Mouse (Mus musculus) MEL (cell line): ENCODE data around the gene Stat1. TPM values are rescaled to one million over a fixed set of nuclear protein-coding genes. Genes with fewer than 3 reads are reported as not detected.

Source experiments
- DNase-seq: peaks from one replicate; pipeline ENCODE4 v3.0.0; 2011; ENCODE audit warnings: low read depth, low spot score
- H3K27ac ChIP-seq: 2 replicates; pipeline ENCODE4 v1.5.1; 2012; ENCODE audit warnings: low read depth, mild to moderate bottlenecking, control low read depth, low read length, moderate library complexity; ENCODE audit not compliant: control insufficient read depth
- H3K27me3 ChIP-seq, 2 experiments: fragments of 150-350 bp in 1 of 2; sonication (generic) in 1 of 2; 2 replicates each; pipeline ENCODE4 v1.6.1; 2012; ENCODE audit warnings: low read length in 2 of 2, mild to moderate bottlenecking in 2 of 2, improper control_type of control experiment in 1 of 2, moderate library complexity in 1 of 2; ENCODE audit not compliant: insufficient read depth in 2 of 2, control insufficient read depth in 1 of 2
- H3K36me3 ChIP-seq, 2 experiments: 2 replicates each; pipeline ENCODE4 v1.6.1; 2012 to 2014; ENCODE audit warnings: low read length in 2 of 2, improper control_type of control experiment in 1 of 2, inconsistent platforms in 1 of 2, mild to moderate bottlenecking in 1 of 2; ENCODE audit not compliant: insufficient read depth in 2 of 2, control insufficient read depth in 1 of 2
- H3K4me1 ChIP-seq, 2 experiments: fragments of 150-350 bp in 1 of 2; sonication (generic) in 1 of 2; 2 replicates each; pipeline ENCODE4 v1.6.1; 2012; ENCODE audit warnings: low read length in 2 of 2, improper control_type of control experiment in 1 of 2, mild to moderate bottlenecking in 1 of 2; ENCODE audit not compliant: insufficient read depth in 2 of 2, control insufficient read depth in 1 of 2
- H3K4me3 ChIP-seq, 2 experiments: fragments of 150-350 bp in 1 of 2; sonication (generic) in 1 of 2; 2 replicates each; pipeline ENCODE4 v1.5.1; 2012; ENCODE audit warnings: low read depth in 2 of 2, low read length in 2 of 2, mild to moderate bottlenecking in 2 of 2, moderate library complexity in 2 of 2, control low read depth in 1 of 2, improper control_type of control experiment in 1 of 2; ENCODE audit not compliant: control insufficient read depth in 1 of 2, insufficient read depth in 1 of 2
- H3K79me2 ChIP-seq: 2 replicates; pipeline ENCODE4 v1.6.1; 2012; ENCODE audit warnings: mild to moderate bottlenecking, low read length, moderate library complexity; ENCODE audit not compliant: control insufficient read depth, poor library complexity, insufficient read depth
- H3K9ac ChIP-seq: 2 replicates; pipeline ENCODE4 v1.6.1; 2012; ENCODE audit warnings: low read depth, mild to moderate bottlenecking, control low read depth, low read length, moderate library complexity; ENCODE audit not compliant: control insufficient read depth, poor library complexity, severe bottlenecking
- H3K9me3 ChIP-seq: fragments of 150-350 bp; sonication (generic); replicated peaks from 2 replicates; pipeline ENCODE4 v1.6.1; 2012; ENCODE audit warnings: mild to moderate bottlenecking, low read length, improper control_type of control experiment, moderate library complexity; ENCODE audit not compliant: insufficient read depth
- BHLHE40 ChIP-seq: IDR thresholded peaks from 2 replicates; pipeline ENCODE4 v1.6.1; 2012; ENCODE audit warnings: low read depth, mild to moderate bottlenecking, inconsistent platforms, low read length, improper control_type of control experiment, borderline replicate concordance
- CHD1 ChIP-seq: IDR thresholded peaks from 2 replicates; pipeline ENCODE4 v1.6.1; 2012; ENCODE audit warnings: low read depth, mild to moderate bottlenecking, inconsistent platforms, low read length, improper control_type of control experiment
- CHD2 ChIP-seq: IDR thresholded peaks from 2 replicates; pipeline ENCODE4 v1.6.1; 2011; ENCODE audit warnings: low read length, improper control_type of control experiment
- E2F4 ChIP-seq: IDR thresholded peaks from 2 replicates; pipeline ENCODE4 v1.6.1; 2011; ENCODE audit warnings: low read depth, low read length, improper control_type of control experiment, borderline replicate concordance
- EP300 ChIP-seq, 2 experiments: IDR thresholded peaks; 2 replicates each; pipeline ENCODE4 v1.6.1; 2011; ENCODE audit warnings: improper control_type of control experiment in 2 of 2, low read length in 2 of 2, low read depth in 1 of 2, mild to moderate bottlenecking in 1 of 2
- ETS1 ChIP-seq: IDR thresholded peaks from 2 replicates; pipeline ENCODE4 v1.6.1; 2012; ENCODE audit warnings: low read depth, mild to moderate bottlenecking, inconsistent platforms, low read length, improper control_type of control experiment, moderate library complexity
- HCFC1 ChIP-seq: IDR thresholded peaks from 2 replicates; pipeline ENCODE4 v1.6.1; 2012; ENCODE audit warnings: low read depth, mild to moderate bottlenecking, inconsistent platforms, low read length, improper control_type of control experiment, moderate library complexity
- JUND ChIP-seq: IDR thresholded peaks from 2 replicates; pipeline ENCODE4 v1.6.1; 2011; ENCODE audit warnings: low read depth, mild to moderate bottlenecking, improper control_type of control experiment, low read length
- MAFK ChIP-seq: IDR thresholded peaks from 2 replicates; pipeline ENCODE4 v1.6.1; 2011; ENCODE audit warnings: low read depth, mild to moderate bottlenecking, low read length, improper control_type of control experiment, borderline replicate concordance
- MAX ChIP-seq: IDR thresholded peaks from 2 replicates; pipeline ENCODE4 v1.6.1; 2011; ENCODE audit warnings: low read length, improper control_type of control experiment
- MAZ ChIP-seq: IDR thresholded peaks from 2 replicates; pipeline ENCODE4 v1.6.1; 2012; ENCODE audit warnings: low read depth, mild to moderate bottlenecking, inconsistent platforms, low read length, improper control_type of control experiment
- MXI1 ChIP-seq: IDR thresholded peaks from 2 replicates; pipeline ENCODE4 v1.6.1; 2011; ENCODE audit warnings: mild to moderate bottlenecking, low read depth, low read length, improper control_type of control experiment
- MYB ChIP-seq: IDR thresholded peaks from 2 replicates; pipeline ENCODE4 v1.6.1; 2011; ENCODE audit warnings: mild to moderate bottlenecking, low read depth, low read length, improper control_type of control experiment
- MYC ChIP-seq: IDR thresholded peaks from 2 replicates; pipeline ENCODE4 v1.6.1; 2011; ENCODE audit warnings: low read depth, mild to moderate bottlenecking, low read length, improper control_type of control experiment, moderate library complexity
- NRF1 ChIP-seq: IDR thresholded peaks from 2 replicates; pipeline ENCODE4 v1.6.1; 2014; ENCODE audit warnings: low read depth, mild to moderate bottlenecking, inconsistent platforms, low read length, improper control_type of control experiment, moderate library complexity; ENCODE audit not compliant: poor library complexity, insufficient read depth, severe bottlenecking
- POLR2AphosphoS2 ChIP-seq: IDR thresholded peaks from 2 replicates; pipeline ENCODE4 v1.6.1; 2011; ENCODE audit warnings: low read length, improper control_type of control experiment
- RCOR1 ChIP-seq: IDR thresholded peaks from 2 replicates; pipeline ENCODE4 v1.6.1; 2012; ENCODE audit warnings: low read depth, mild to moderate bottlenecking, inconsistent platforms, low read length, improper control_type of control experiment
- SIN3A ChIP-seq: IDR thresholded peaks from 2 replicates; pipeline ENCODE4 v1.6.1; 2012; ENCODE audit warnings: low read length, improper control_type of control experiment, inconsistent platforms
- SMC3 ChIP-seq: IDR thresholded peaks from 2 replicates; pipeline ENCODE4 v1.6.1; 2011; ENCODE audit warnings: low read depth, low read length, improper control_type of control experiment
- USF1 ChIP-seq: IDR thresholded peaks from 2 replicates; pipeline ENCODE4 v1.6.1; 2014; ENCODE audit warnings: low read depth, mild to moderate bottlenecking, inconsistent platforms, low read length, improper control_type of control experiment, moderate library complexity
- USF2 ChIP-seq, 2 experiments: IDR thresholded peaks; 2 replicates each; pipeline ENCODE4 v1.6.1; 2011 to 2012; ENCODE audit warnings: improper control_type of control experiment in 2 of 2, low read length in 2 of 2, borderline replicate concordance in 1 of 2, inconsistent platforms in 1 of 2, low read depth in 1 of 2, mild to moderate bottlenecking in 1 of 2; ENCODE audit not compliant: insufficient read depth in 1 of 2
- ZC3H11A ChIP-seq: IDR thresholded peaks from 2 replicates; pipeline ENCODE4 v1.6.1; 2012; ENCODE audit warnings: low read depth, mild to moderate bottlenecking, inconsistent platforms, low read length, improper control_type of control experiment
- ZKSCAN1 ChIP-seq: IDR thresholded peaks from 2 replicates; pipeline ENCODE4 v1.6.1; 2012; ENCODE audit warnings: low read depth, mild to moderate bottlenecking, inconsistent platforms, low read length, improper control_type of control experiment, moderate library complexity
- ZMIZ1 ChIP-seq: IDR thresholded peaks from 2 replicates; pipeline ENCODE4 v1.6.1; 2012; ENCODE audit warnings: low read depth, mild to moderate bottlenecking, inconsistent platforms, low read length, improper control_type of control experiment, moderate library complexity
- polyA plus RNA-seq, 2 experiments: library from polyadenylated mRNA; stranded (reverse) in 1 of 2; unstranded in 1 of 2; fragments of >175 nt in 1 of 2; fragments of >200 nt in 1 of 2; gene quantifications; 2 replicates each; pipeline versions ENCODE4 v1.2.1 to v1.2.4; 2012; ENCODE audit warnings: low replicate concordance in 2 of 2, low read depth in 1 of 2; ENCODE audit not compliant: insufficient read length in 2 of 2, insufficient read depth in 1 of 2, missing spikeins in 1 of 2
- total RNA-seq: library from RNA; depleted of rRNA; stranded (reverse); fragments of 300-350 nt; gene quantifications from 2 replicates; pipeline ENCODE4 v1.2.3, GENCODE M21; 2012

Stat1 gene
- total and polyA plus RNA-seq, 3 experiments, result 9.7 to 44.0 (median 10.9) TPM

DNA sequence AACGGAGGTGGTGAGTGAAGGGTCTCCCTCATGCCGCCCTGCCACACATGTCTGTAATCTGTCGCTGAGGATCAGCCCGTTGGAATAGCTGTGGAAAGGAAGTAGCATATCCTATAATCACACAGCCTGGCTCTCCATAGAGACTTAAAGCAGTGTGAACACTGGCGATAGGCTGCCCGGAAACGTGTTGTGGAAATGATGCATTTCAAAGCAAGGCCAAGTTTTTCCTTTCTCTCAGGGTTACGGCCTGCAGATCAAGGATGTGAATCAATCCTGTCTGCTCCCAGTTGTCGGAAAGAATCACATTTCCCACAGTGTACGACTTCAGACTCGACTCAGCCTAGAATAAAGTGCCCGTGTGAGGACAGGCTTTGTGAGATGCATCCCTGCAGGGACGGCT, 33.1 kb downstream of the Stat1 start:
- Histone ChIP-seq H3K27ac (no peak overlapping the region), H3K27me3 (no peaks in the 10 kb centered on the region), H3K9ac (no peak overlapping the region), H3K79me2 (no peaks in the 10 kb centered on the region), H3K4me3 (no peak overlapping the region), H3K4me1 (peaks cover 5 to 14% of the 10 kb centered on the region in 2 experiments), H3K9me3 (no peaks in the 10 kb centered on the region), H3K36me3 (peaks cover 3 to 8% of the 10 kb centered on the region in 2 experiments)
- no peak for DNase-seq
- TF ChIP-seq NRF1 (no peak), ZMIZ1 (no peak), MAZ (no peak), USF2 (IDR thresholded peaks at IDR 0.05; ENCODE audit: borderline replicate concordance in 1 of 2, insufficient read depth in 1 of 2, low read depth in 1 of 2, low read length in 2 of 2) (no peak), E2F4 (no peak), ZKSCAN1 (no peak), USF1 (no peak), CHD1 (no peak), CHD2 (no peak), MAFK (no peak), MXI1 (no peak), SMC3 (no peak), HCFC1 (no peak)

- Histone ChIP-seq H3K9ac (no peak overlapping the region), H3K27ac (no peak overlapping the region), H3K27me3 (no peaks in the 10 kb centered on the region), H3K36me3 (peaks cover 3 to 8% of the 10 kb centered on the region in 2 experiments), H3K4me3 (no peak overlapping the region), H3K4me1 (peaks cover 5 to 14% of the 10 kb centered on the region in 2 experiments), H3K79me2 (no peaks in the 10 kb centered on the region), H3K9me3 (no peaks in the 10 kb centered on the region)
- TF ChIP-seq ZC3H11A (no peak), RCOR1 (no peak), MAFK (no peak), BHLHE40 (no peak), EP300 (IDR thresholded peaks at IDR 0.05; ENCODE audit: low read depth in 1 of 2, low read length in 2 of 2) (no peak), JUND (no peak), MAZ (no peak), MXI1 (no peak), ZMIZ1 (no peak), POLR2AphosphoS2 (no peak), ETS1 (no peak), MAX (no peak), MYC (no peak), SIN3A (no peak), MYB (no peak), USF2 (IDR thresholded peaks at IDR 0.05; ENCODE audit: borderline replicate concordance in 1 of 2, insufficient read depth in 1 of 2, low read depth in 1 of 2, low read length in 2 of 2) (no peak), SMC3 (no peak)
- no peak for DNase-seq
Measured at GRCm38 (mm10) chr1:52152936-52153335, 33.7 kb downstream of the Stat1 start.
